Mouse (Mus musculus) kidney, postnatal 4 days (tissue): ENCODE results near the gene Emsy.
A peak's percentile ranks its signal among the peaks of the same experiment; 100 is the strongest.

Experiments used
- DNase-seq, 2 experiments: peaks; one replicate each; pipeline ENCODE4 v3.0.0; 2021; ENCODE audit warnings: mixed read lengths in 2 of 2

Gene Emsy

DNA sequence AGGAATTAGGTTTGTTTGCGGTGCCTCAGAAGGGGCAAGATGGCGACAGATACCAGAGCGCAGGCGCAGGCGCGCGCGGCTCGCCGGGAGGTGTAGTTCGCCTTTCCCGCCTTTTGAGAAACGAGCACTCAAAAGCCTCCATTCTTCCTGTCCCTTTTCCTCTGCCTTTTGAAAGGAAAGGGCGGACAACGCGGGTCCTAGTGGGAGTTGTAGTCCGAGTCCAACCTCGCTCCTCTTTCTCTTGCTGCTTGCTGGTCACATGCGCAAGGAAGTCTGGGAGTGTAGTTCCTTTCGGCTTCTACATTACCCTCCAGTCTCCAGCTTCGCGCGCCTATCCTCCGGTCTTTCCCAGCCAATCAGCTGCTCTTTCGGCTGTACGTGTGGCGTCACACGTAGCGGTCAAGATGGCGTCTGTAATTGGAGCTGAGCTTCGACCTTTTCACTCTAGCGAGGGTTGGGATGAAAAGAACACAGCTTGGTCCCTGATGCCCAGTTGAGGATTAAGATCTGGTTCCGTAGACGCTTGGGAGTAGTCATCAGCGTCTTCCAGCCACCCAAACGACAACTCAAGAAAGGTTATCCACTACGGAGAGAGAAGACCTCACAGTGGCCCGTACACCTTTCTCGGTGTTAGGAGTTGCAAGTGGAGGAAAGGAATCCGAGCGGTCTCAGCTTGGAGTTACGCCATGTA lies at the start of gene Emsy:
Gene Emsy, minus strand, starts transcription at position 253 of the 691 bp plus-strand sequence.
- peak; percentile 91 to 95 for DNase-seq

DNA sequence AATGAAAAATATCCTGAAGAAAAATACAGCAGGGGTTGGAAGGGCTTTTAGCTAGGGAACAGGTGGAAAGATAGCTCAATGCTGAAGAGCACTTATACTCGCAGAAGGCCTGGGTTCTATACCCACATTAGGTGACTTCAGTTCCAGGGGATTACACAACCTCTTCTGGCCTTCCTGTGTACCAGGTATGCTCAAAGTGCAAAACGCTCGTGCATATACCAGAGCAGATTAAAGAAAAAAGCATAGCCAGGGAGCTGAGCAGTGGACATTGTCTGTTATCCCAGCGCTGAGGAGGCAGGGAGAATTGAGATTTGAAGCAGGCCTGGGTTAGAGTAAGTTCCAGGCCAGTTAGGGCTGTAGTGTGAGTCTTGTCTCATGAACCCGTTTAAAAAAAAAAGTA lies 47.7 kb upstream of the Emsy start:
- DNase-seq = no peak

DNA sequence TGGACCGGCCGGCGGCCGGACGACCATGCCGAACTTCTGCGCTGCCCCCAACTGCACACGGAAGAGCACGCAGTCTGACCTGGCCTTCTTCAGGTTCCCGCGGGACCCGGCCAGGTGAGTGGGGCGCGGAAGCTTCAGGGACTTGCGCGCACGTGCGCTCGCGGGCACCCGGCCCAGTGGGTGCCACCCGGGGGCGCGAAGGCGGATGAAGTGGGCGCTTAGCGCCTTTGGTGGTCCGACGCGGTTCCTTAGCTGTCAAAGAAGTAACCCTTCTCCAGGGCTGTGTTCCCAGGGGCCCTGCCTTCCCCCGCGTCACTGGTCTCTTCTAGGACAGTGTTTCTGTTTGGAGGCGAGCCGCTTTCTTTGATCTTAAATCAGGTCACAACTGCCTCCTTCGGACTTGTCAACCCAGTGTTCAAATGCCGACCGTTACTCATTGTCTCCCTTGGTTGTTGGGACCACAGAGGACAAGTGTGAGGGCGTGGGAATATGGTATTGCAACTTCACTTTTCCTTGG lies 46.8 kb upstream of the Emsy start:
- DNase-seq = peak in 1 of 2 experiments; percentile 48

DNA sequence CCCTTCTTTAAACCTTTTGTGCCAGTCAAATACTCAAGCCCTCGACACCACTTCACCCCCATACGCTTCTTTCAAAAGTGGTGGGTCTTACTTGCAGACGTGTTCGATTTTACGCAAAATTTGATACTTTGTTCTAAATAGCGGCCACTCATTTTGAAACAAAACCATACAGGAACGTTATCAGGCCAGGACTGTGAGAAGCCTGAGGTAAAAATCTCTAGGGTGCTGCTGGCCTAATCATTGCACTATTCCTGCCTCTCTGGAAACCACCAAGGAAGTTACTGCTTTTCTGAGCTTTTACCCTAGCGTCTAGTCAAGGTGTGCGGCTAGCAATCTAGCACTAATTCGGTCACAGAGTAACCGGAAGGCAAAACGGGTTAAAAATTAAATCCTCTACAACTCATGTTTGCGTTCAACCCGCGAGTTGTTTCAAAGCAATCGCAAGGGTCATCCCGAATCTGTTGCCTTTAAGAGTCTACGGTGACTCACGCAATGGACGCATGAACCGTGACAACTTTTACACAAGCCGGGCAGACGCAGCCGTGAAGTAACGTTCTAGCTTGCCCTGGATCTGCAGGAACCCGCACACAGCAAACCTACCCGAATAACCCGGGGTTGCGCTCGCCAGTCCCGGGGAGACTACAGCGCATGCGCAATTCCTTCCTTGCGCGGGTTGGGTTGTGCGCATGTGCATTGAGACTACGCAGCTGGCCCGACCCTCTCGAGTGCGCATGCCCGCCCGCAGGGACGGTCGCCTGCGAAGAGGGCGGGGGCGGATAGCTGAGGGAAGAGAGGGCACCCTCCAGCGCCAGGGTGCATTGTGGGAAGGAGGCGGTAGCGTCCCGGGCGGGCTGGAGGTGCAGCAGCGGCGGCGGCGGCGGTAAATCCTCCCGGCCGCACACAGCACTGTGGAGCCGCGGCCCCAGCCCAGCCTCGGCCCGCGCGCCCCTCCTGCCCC lies 46.0 kb upstream of the Emsy start, which contains the start of gene Thap12:
Gene Thap12, plus strand, starts transcription at position 821 of the 958 bp plus-strand sequence.
- peak; percentile 99 to 100 for DNase-seq

- peak in 1 of 2 experiments; percentile 38 for DNase-seq
These were observed 45.2 kb upstream of the Emsy start for GRCm38 (mm10) chr7:98701771-98702170.

GRCm38 (mm10) chr7:98698590-98698989 lies 42.0 kb upstream of the Emsy start:
- no peak for DNase-seq

- DNase-seq = no peak
These were observed 41.5 kb upstream of the Emsy start for GRCm38 (mm10) chr7:98698041-98698440.

DNA sequence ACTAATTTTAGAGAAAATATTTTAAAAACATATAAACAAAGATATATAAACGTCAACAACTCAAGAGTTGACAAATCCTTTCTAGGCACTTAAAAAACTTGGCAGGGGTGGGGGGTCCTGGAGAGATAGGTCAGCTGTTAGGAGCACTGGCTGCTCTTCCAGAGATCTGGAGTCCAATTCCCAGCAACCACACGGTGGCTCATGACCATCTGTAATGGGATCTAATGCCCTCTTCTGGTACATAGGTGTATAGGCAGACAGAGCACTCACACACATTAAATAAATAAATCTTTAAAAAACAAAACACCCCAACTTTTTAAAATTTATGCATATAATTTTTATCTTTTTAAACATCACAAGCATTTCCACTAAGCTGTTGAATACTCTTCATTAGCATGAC lies 40.9 kb upstream of the Emsy start:
- DNase-seq = peak in 1 of 2 experiments; percentile 53

- DNase-seq = no peak
These were observed 37.5 kb upstream of the Emsy start for GRCm38 (mm10) chr7:98694046-98694445.

- peak; percentile 69 to 81 for DNase-seq
These were observed 36.4 kb upstream of the Emsy start for GRCm38 (mm10) chr7:98692761-98693546.

DNA sequence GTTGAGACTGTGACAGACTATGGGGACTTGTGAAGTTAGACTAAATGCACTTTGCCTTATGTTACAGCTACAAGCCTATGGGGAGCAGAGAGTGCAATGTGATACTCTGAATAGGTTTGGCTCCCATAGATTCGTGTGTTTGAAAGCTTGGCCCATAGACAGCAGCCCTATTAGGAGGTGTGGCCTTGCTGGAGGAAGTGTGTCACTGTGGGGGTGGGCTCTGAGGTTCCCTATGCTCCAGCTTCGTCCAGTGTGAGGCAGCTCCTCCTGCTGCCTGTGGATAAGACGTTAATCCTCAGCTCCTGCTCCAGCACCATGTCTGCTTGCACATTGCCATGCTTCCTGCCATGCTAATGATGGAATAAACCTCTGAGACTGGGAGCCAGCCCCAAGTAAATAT lies 34.2 kb upstream of the Emsy start:
- peak; percentile 21 to 34 for DNase-seq

GRCm38 (mm10) chr7:98690126-98690525 lies 33.5 kb upstream of the Emsy start:
- no peak for DNase-seq

DNA sequence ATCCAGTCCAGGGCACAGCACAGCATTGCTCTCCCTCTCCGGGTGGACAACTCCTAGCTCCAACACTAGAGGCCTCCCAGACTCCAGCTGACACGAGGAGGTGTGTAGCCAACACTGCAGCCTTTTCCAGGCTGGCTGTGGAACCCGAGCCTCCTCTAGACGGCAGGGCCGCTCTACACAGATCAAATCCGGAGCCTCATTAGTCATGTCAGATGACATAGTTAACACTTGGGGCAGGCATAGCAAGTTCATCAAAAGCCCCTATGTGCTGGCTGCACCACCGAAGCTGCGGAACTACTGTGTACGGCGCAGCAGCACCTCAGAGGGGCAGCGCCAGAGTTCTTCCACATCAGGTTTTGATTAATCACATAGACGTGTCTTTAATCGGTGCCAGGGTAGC lies 29.3 kb upstream of the Emsy start:
- peak; percentile 71 to 80 for DNase-seq

DNA sequence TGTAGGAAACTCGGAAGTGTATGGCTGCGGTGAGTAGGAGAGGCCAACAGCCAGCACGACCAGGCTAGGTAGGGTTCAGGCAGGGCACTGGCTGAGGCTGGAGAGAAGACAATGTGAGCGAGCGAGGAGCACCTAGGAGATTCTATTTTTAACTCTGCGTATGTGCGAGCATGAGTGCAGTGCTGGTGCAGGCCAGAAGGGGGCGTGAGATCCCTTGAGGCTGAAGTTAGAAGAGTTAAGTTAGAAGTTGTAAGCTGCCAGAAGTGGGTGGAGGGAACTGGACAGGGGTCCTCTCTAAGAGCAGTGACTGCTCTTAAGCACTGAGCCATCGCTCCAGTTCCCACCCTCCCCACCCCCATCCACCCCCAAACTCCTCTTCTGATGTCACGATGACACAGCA lies 26.2 kb upstream of the Emsy start:
- DNase-seq = no peak

DNA sequence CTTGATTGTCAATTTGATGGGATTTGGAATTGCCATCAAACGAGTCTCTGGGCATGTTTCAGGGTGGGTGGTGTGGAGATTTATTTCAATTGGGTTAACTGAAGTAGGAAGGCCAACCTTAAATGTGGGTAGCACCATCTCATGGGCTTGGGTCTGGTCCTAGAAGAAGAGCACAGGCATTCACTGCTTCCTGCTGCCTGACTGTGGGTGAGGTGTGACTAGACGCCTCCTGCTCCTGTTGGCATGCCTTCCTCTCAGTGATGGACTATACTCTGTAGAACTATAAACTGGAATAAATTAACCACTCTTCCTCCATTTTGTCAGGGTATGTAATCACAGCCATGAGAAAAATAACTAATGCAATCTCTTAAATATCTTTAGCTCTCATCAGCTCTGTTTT lies 24.1 kb upstream of the Emsy start:
- no peak for DNase-seq

GRCm38 (mm10) chr7:98678441-98678840 lies 21.9 kb upstream of the Emsy start:
- DNase-seq = peak in 1 of 2 experiments; percentile 38

- DNase-seq = peak in 1 of 2 experiments; percentile 40
These were observed 20.9 kb upstream of the Emsy start for GRCm38 (mm10) chr7:98677511-98677910.

DNA sequence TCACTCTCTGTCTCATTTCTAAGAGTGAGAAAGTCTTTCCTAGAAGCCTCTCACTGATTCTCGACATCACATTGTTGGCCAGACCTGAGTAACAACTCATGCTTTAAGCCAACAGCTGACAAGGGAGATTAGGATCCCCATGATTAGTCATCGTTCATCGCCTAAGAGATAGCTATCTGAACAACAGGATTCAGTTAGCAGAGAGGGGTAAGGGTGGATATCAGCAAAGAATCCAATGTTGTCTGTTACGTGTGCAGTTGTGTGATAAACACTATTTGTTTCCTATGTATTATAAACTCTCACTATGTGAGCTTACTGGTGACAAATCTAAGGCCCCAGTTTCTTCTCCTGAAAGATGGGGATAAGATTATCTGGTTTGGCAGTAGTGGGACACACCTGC lies 17.8 kb upstream of the Emsy start:
- DNase-seq = no peak

- DNase-seq = peak; percentile 54 to 63
These were observed 15.8 kb upstream of the Emsy start for GRCm38 (mm10) chr7:98672241-98672955.

- DNase-seq = peak in 1 of 2 experiments; percentile 40
These were observed 14.8 kb upstream of the Emsy start for GRCm38 (mm10) chr7:98671416-98671815.

DNA sequence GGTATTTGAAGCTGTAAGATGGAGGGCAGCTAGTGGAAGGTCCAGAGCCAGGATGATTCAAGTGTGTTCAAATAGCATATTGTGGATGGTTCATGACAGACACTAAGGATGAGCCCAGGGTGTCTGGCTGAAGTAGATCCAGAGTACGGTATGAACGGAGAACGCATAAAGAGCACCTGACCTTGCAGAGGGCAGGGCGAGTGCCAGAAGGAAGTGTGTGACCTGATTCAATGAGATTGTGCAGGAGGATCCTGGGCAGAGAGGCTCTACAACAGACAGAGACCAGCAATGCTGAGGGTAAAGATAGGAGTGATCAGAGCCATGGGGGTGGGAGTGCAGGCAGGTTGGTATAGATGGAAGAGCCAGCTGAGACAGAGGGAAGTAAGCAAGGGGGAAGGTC lies 14.2 kb upstream of the Emsy start:
- DNase-seq = no peak
